Mouse (Mus musculus) adrenal gland, adult 10 weeks (tissue): ENCODE measurements around the gene Oasl1. TPM values are rescaled to one million over a fixed set of nuclear protein-coding genes. Genes with fewer than 3 reads are reported as not detected.

Experiments used
- polyA plus RNA-seq: library from polyadenylated mRNA; stranded (reverse); fragments of 350-450 nt; fragmentation: Illumina TruSeq; extraction: RNeasy Lipid Tissue Mini Kit (QIAGEN cat#74804); gene quantifications from one replicate; pipeline ENCODE4 v1.2.3, GENCODE M21; 2014; ENCODE audit warnings: low read depth, low replicate concordance

Oasl1 gene
- not detected for polyA plus RNA-seq

GRCm38 (mm10) chr5:114922998-114923473 is at the start of gene Oasl1:
Gene Oasl1, plus strand, starts transcription at chr5:114923240.

GRCm38 (mm10) chr5:114896688-114897373 is 26.2 kb upstream of the Oasl1 start, which contains the start of gene Oasl2:
Gene Oasl2, plus strand, starts transcription at chr5:114896936.

GRCm38 (mm10) chr5:114942074-114942765 is 19.2 kb downstream of the Oasl1 start, which contains the start of gene 2210016L21Rik:
Gene 2210016L21Rik, plus strand, starts transcription at chr5:114942158.

GRCm38 (mm10) chr5:114970824-114971227 is 47.8 kb downstream of the Oasl1 start, which contains the start of gene Hnf1a:
Gene Hnf1a, minus strand, starts transcription at chr5:114971094.

Other genes with a start within 250 kb of the Oasl1 start
- 30.6 TPM for gene Gltp, start 232.3 kb upstream of the Oasl1 start, polyA plus RNA-seq
- gene Tchp, start 215.5 kb upstream of the Oasl1 start, polyA plus RNA-seq = 0.82 TPM
- 46.3 TPM for gene Ankrd13a, start 148.6 kb upstream of the Oasl1 start, polyA plus RNA-seq
- gene Git2, start 147.7 kb upstream of the Oasl1 start, polyA plus RNA-seq = 19.1 TPM
- 49.1 TPM for gene 1500011B03Rik, start 99.8 kb upstream of the Oasl1 start, polyA plus RNA-seq
- not detected for gene 4930519G04Rik, start 69.6 kb upstream of the Oasl1 start, polyA plus RNA-seq
- not detected for gene Gm9936, start 64.6 kb upstream of the Oasl1 start, polyA plus RNA-seq
- 34.3 TPM for gene Oasl2, start 26.3 kb upstream of the Oasl1 start, polyA plus RNA-seq
- gene 2210016L21Rik, start 18.9 kb downstream of the Oasl1 start, polyA plus RNA-seq = 1.5 TPM
- not detected for gene Hnf1a, start 47.9 kb downstream of the Oasl1 start, polyA plus RNA-seq
- gene Sppl3, start 87.9 kb downstream of the Oasl1 start, polyA plus RNA-seq = 59.7 TPM
- not detected for gene Gm10401, start 175.1 kb downstream of the Oasl1 start, polyA plus RNA-seq
- gene Acads, start 196.1 kb downstream of the Oasl1 start, polyA plus RNA-seq = 4.9 TPM
- 6.2 TPM for gene Unc119b, start 211.7 kb downstream of the Oasl1 start, polyA plus RNA-seq
- gene Mlec, start 234.9 kb downstream of the Oasl1 start, polyA plus RNA-seq = 156 TPM